Mouse (Mus musculus): Measurements from ENCODE around the gene Hlx. TPM values are rescaled to one million over a fixed set of nuclear protein-coding genes. Genes with fewer than 3 reads are reported as not detected.

Gene Hlx
- total and polyA plus RNA-seq, 3 experiments: 2.4 to 9.6 TPM; not detected in 1

GRCm38 (mm10) chr1:184737876-184738479 is 5.6 kb upstream of the Hlx start:
- Histone ChIP-seq H3K36me3 (ENCODE audit: control insufficient read depth in 1 of 2, insufficient read depth in 2 of 2, low read length in 2 of 2) (peaks cover 0 to 5% of the 10 kb centered on the region in 2 experiments; a peak in 1 of 4 replicates), H3K9ac (ENCODE audit: control insufficient read depth, low read depth, low read length, poor library complexity, severe bottlenecking) (no peak overlapping the region), H3K4me3 (ENCODE audit: control insufficient read depth in 1 of 2, insufficient read depth in 1 of 2, low read depth in 2 of 2, low read length in 2 of 2) (no peak overlapping the region), H3K27me3 (ENCODE audit: control insufficient read depth in 1 of 2, insufficient read depth in 2 of 2, low read length in 2 of 2) (no peaks in the 10 kb centered on the region), H3K4me1 (ENCODE audit: control insufficient read depth in 1 of 2, insufficient read depth in 2 of 2, low read length in 2 of 2) (peaks cover 0 to 5% of the 10 kb centered on the region in 2 experiments; a peak in 1 of 4 replicates), H3K9me3 (replicated peaks; ENCODE audit: insufficient read depth, low read length) (no peaks in the 10 kb centered on the region), H3K79me2 (ENCODE audit: control insufficient read depth, insufficient read depth, low read length, poor library complexity) (no peaks in the 10 kb centered on the region), H3K27ac (ENCODE audit: control insufficient read depth, low read depth, low read length) (no peak overlapping the region)
- DNase-seq (ENCODE audit: low read depth, low spot score): peak; percentile 81
- TF ChIP-seq SMC3 (IDR thresholded peaks at IDR 0.05; ENCODE audit: low read depth, low read length) (peak; percentile 97), POLR2AphosphoS5 (IDR thresholded peaks at IDR 0.05; ENCODE audit: borderline replicate concordance, low read depth, low read length) (no peak), NELFE (IDR thresholded peaks at IDR 0.05; ENCODE audit: low read depth, low read length) (no peak), MAZ (IDR thresholded peaks at IDR 0.05; ENCODE audit: low read depth, low read length) (no peak), MYB (IDR thresholded peaks at IDR 0.05; ENCODE audit: low read depth, low read length) (no peak), UBTF (IDR thresholded peaks at IDR 0.05; ENCODE audit: borderline replicate concordance, insufficient read depth, low read depth, low read length) (no peak), ETS1 (IDR thresholded peaks at IDR 0.05; ENCODE audit: low read depth, low read length) (no peak), RAD21 (IDR thresholded peaks at IDR 0.05; ENCODE audit: low read depth, low read length) (peak; percentile 97), GATA1 (IDR thresholded peaks at IDR 0.05; ENCODE audit: low read depth, low read length) (no peak), ZMIZ1 (IDR thresholded peaks at IDR 0.05; ENCODE audit: low read depth, low read length) (no peak), MXI1 (IDR thresholded peaks at IDR 0.05; ENCODE audit: low read depth, low read length) (0 out of 2 replicates have a peak, but pooled peaks have one; percentile 19), TCF12 (IDR thresholded peaks at IDR 0.05; ENCODE audit: low read depth, low read length) (no peak), RCOR1 (IDR thresholded peaks at IDR 0.05; ENCODE audit: low read depth, low read length) (no peak), USF2 (IDR thresholded peaks at IDR 0.05; ENCODE audit: borderline replicate concordance in 1 of 2, insufficient read depth in 1 of 2, low read depth in 1 of 2, low read length in 2 of 2) (no peak), MAX (IDR thresholded peaks at IDR 0.05; ENCODE audit: low read length) (no peak), CTCF (IDR thresholded peaks at IDR 0.05 in 2 of 3, conservative IDR thresholded peaks at IDR 0.05 in 1 of 3; ENCODE audit: control insufficient read depth in 1 of 3, insufficient read depth in 1 of 3, low read depth in 2 of 3, low read length in 3 of 3, poor library complexity in 1 of 3, severe bottlenecking in 1 of 3) (peak; percentile 74 to 95 (median 89)), USF1 (IDR thresholded peaks at IDR 0.05; ENCODE audit: low read depth, low read length) (no peak), TAL1 (IDR thresholded peaks at IDR 0.05; ENCODE audit: low read length) (no peak), CHD2 (IDR thresholded peaks at IDR 0.05; ENCODE audit: low read length) (no peak), KAT2A (conservative IDR thresholded peaks at IDR 0.05; ENCODE audit: low read depth, low read length) (no peak), MYC (IDR thresholded peaks at IDR 0.05; ENCODE audit: low read depth, low read length) (no peak), POLR2A (IDR thresholded peaks at IDR 0.05; ENCODE audit: control insufficient read depth in 1 of 2, insufficient read depth in 1 of 2, low read depth in 1 of 2, low read length in 2 of 2, poor library complexity in 1 of 2) (no peak), ZKSCAN1 (IDR thresholded peaks at IDR 0.05; ENCODE audit: low read depth, low read length) (no peak), E2F4 (IDR thresholded peaks at IDR 0.05; ENCODE audit: borderline replicate concordance, low read depth, low read length) (no peak), SIN3A (IDR thresholded peaks at IDR 0.05; ENCODE audit: low read length) (peak; percentile 67), CHD1 (IDR thresholded peaks at IDR 0.05; ENCODE audit: low read depth, low read length) (no peak), NRF1 (IDR thresholded peaks at IDR 0.05; ENCODE audit: insufficient read depth, low read depth, low read length, poor library complexity, severe bottlenecking) (no peak), POLR2AphosphoS2 (IDR thresholded peaks at IDR 0.05; ENCODE audit: low read length) (no peak), HCFC1 (IDR thresholded peaks at IDR 0.05; ENCODE audit: low read depth, low read length) (no peak), EP300 (IDR thresholded peaks at IDR 0.05; ENCODE audit: low read depth in 1 of 2, low read length in 2 of 2) (no peak), ZC3H11A (IDR thresholded peaks at IDR 0.05; ENCODE audit: low read depth, low read length) (peak; percentile 98), MEF2A (IDR thresholded peaks at IDR 0.05; ENCODE audit: extremely low read depth, insufficient replicate concordance, low read depth, low read length, poor library complexity, severe bottlenecking) (0 out of 2 replicates have a peak, but pooled peaks have one; percentile 62), JUND (IDR thresholded peaks at IDR 0.05; ENCODE audit: low read depth, low read length) (no peak), BHLHE40 (IDR thresholded peaks at IDR 0.05; ENCODE audit: borderline replicate concordance, low read depth, low read length) (no peak), MAFK (IDR thresholded peaks at IDR 0.05; ENCODE audit: borderline replicate concordance, low read depth, low read length) (no peak), ELF1 (IDR thresholded peaks at IDR 0.05; ENCODE audit: low read depth, low read length) (peak; percentile 30; the same call in 1 of the 2 replicates), TBP (IDR thresholded peaks at IDR 0.05; ENCODE audit: low read depth, low read length) (no peak)

All from MEL (cell line).